Mouse (Mus musculus) midbrain, embryonic 14.5 days (tissue): ENCODE data around the gene Cd300lg. TPM values are rescaled to one million over a fixed set of nuclear protein-coding genes. Genes with fewer than 3 reads are reported as not detected.

Experiments
- ATAC-seq: fragments of 200-750 bp; cut with Nextera tagmentation; 2 replicates; pipeline ENCODE4 v1.8.0; 2017; ENCODE audit warnings: moderate number of reproducible peaks, moderate library complexity; ENCODE audit not compliant: low FRiP score, low TSS enrichment
- DNase-seq: peaks from one replicate; pipeline ENCODE4 v3.0.0-alpha.2; 2015
- H3K27ac ChIP-seq: fragments of 300-500 bp; sonication (generic); replicated peaks from 2 replicates; pipeline ENCODE4 v1.5.1; 2014; ENCODE audit warnings: mild to moderate bottlenecking, low read depth, low read length, moderate library complexity
- H3K27me3 ChIP-seq: fragments of 300-500 bp; sonication (generic); 2 replicates; pipeline ENCODE4 v1.6.1; 2014; ENCODE audit warnings: low read length, control low read depth, mixed read lengths; ENCODE audit not compliant: control insufficient read depth, insufficient read depth
- H3K36me3 ChIP-seq: fragments of 300-500 bp; sonication (generic); 2 replicates; pipeline ENCODE4 v1.6.1; 2014; ENCODE audit warnings: low read length, control low read depth; ENCODE audit not compliant: control insufficient read depth, insufficient read depth
- H3K4me1 ChIP-seq: fragments of 300-500 bp; sonication (generic); 2 replicates; pipeline ENCODE4 v1.6.1; 2014; ENCODE audit warnings: mild to moderate bottlenecking, antibody characterized with exemption, low read length, control low read depth; ENCODE audit not compliant: control insufficient read depth, insufficient read depth
- H3K4me2 ChIP-seq: fragments of 300-500 bp; sonication (generic); 2 replicates; pipeline ENCODE4 v1.6.1; 2014; ENCODE audit warnings: mild to moderate bottlenecking, low read length, moderate library complexity
- H3K4me3 ChIP-seq: fragments of 300-500 bp; sonication (generic); replicated peaks from 2 replicates; pipeline ENCODE4 v1.5.1; 2014; ENCODE audit warnings: low read depth, low read length
- H3K9ac ChIP-seq: fragments of 300-500 bp; sonication (generic); replicated peaks from 2 replicates; pipeline ENCODE4 v1.6.1; 2014; ENCODE audit warnings: mild to moderate bottlenecking, low read length, moderate library complexity
- H3K9me3 ChIP-seq: fragments of 300-500 bp; sonication (generic); 2 replicates; pipeline ENCODE4 v1.6.1; 2016; ENCODE audit warnings: low read length, control low read depth, mixed read lengths; ENCODE audit not compliant: control insufficient read depth
- WGBS: fragments of 180-500 bp; shearing (Covaris S2); extraction: QIAGEN DNeasy Blood & Tissue Kit; methylation state at CpG from one replicate; pipeline ENCODE4 v1.1.7; 2014; 5-methylcytosine and 5-hydroxymethylcytosine counted together
- polyA plus RNA-seq: library from polyadenylated mRNA; unstranded; fragments of >200 nt; fragmentation: Nextera tagmentation; extraction: Ambion mirVana; gene quantifications from 2 replicates; pipeline ENCODE4 v1.2.1, GENCODE M21; 2014

The Cd300lg gene
- 0.15 and 0.17 TPM in 2 replicates for polyA plus RNA-seq

GRCm38 (mm10) chr11:102041350-102041949 lies at the start of gene Cd300lg:
TSS of gene Cd300lg (plus strand) at chr11:102041509.
- no peaks in the 10 kb centered on the region for H3K27me3 ChIP-seq
- no peak within 1 kb of the TSS for H3K9ac ChIP-seq
- H3K4me3 ChIP-seq = no peak within 1 kb of the TSS
- no peak for DNase-seq
- peaks cover 12% of the 10 kb centered on the region for H3K9me3 ChIP-seq
- H3K4me2 ChIP-seq = no peak within 1 kb of the TSS
- no peak for ATAC-seq
- H3K4me1 ChIP-seq = no peaks in the 10 kb centered on the region
- H3K36me3 ChIP-seq = no peaks in the 10 kb centered on the region
- WGBS = 72% methylated on average over 5 of the region's 5 CpGs
- H3K27ac ChIP-seq = no peak within 1 kb of the TSS

DNA sequence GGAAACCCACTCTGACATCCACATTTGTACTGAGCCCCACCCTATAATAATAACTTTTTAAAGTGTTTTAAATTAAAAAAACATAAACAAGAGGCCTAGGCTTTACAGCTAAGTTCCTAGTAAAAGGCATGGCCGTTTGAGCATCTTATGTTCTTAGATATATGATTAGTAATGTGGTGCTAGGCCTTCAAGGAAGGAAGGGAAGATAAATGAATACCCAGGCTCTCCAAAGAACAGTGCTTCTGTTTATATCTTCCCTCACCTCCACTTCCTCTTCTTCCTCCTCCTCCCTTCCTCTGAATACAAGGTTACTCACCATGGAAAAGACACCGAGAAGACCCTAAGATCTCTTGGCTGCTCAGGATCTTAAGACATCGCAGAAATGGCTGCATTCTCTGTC lies 49.5 kb upstream of the Cd300lg start:
- no peak overlapping the region for H3K9ac ChIP-seq
- H3K36me3 ChIP-seq = no peaks in the 10 kb centered on the region
- no peaks in the 10 kb centered on the region for H3K9me3 ChIP-seq
- no peak overlapping the region for H3K4me3 ChIP-seq
- no peak for ATAC-seq
- 82% methylated on average over 3 of the region's 3 CpGs for WGBS
- H3K4me1 ChIP-seq = no peaks in the 10 kb centered on the region
- no peak for DNase-seq
- no peak overlapping the region for H3K4me2 ChIP-seq
- H3K27me3 ChIP-seq = no peaks in the 10 kb centered on the region
- no peak overlapping the region for H3K27ac ChIP-seq

GRCm38 (mm10) chr11:101992411-101992810 lies 48.9 kb upstream of the Cd300lg start:
- DNase-seq (no peak), ATAC-seq (no peak)
- Histone ChIP-seq H3K27ac (no peak overlapping the region), H3K4me1 (no peaks in the 10 kb centered on the region), H3K36me3 (no peaks in the 10 kb centered on the region; the same call in 1 of the 2 replicates), H3K27me3 (no peaks in the 10 kb centered on the region), H3K9ac (no peak overlapping the region), H3K9me3 (no peaks in the 10 kb centered on the region), H3K4me2 (no peak overlapping the region), H3K4me3 (no peak overlapping the region)
- 87% methylated on average over 7 of the region's 7 CpGs for WGBS

DNA sequence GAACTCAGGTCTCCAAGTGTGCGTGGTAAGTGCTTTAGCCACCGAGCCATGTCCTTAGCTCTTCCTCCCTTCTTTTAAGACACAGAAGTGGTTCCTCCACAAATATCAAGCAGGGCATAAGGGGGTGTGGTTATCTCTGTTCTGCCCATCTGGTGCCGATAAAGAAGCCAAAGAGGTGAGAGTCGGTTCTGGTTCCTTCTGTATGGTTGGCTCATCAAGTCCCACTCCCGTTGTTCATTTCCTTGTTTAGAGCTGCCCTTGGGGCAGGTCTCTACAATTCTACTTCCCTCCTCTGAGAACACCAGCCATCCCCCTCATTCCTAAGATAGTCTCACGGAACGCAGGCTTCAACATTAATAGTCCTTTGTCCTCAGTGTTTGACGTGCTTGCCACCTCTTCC lies 47.2 kb upstream of the Cd300lg start:
- Histone ChIP-seq H3K4me2 (no peak overlapping the region), H3K4me1 (no peaks in the 10 kb centered on the region), H3K9me3 (no peaks in the 10 kb centered on the region), H3K9ac (no peak overlapping the region), H3K36me3 (peaks cover 2% of the 10 kb centered on the region; the same call in 1 of the 2 replicates), H3K27me3 (no peaks in the 10 kb centered on the region), H3K4me3 (no peak overlapping the region), H3K27ac (no peak overlapping the region)
- DNase-seq (no peak), ATAC-seq (no peak)
- WGBS = 86% methylated on average over 8 of the region's 8 CpGs

- Histone ChIP-seq H3K4me3 (no peak overlapping the region), H3K9me3 (no peaks in the 10 kb centered on the region), H3K27me3 (no peaks in the 10 kb centered on the region), H3K9ac (no peak overlapping the region), H3K4me1 (no peaks in the 10 kb centered on the region), H3K36me3 (peaks cover 19% of the 10 kb centered on the region), H3K4me2 (no peak overlapping the region), H3K27ac (no peak overlapping the region)
- WGBS = 94% methylated on average over 7 of the region's 7 CpGs
- DNase-seq (no peak), ATAC-seq (no peak)
Observed at GRCm38 (mm10) chr11:101995938-101996337, 45.4 kb upstream of the Cd300lg start.

DNA sequence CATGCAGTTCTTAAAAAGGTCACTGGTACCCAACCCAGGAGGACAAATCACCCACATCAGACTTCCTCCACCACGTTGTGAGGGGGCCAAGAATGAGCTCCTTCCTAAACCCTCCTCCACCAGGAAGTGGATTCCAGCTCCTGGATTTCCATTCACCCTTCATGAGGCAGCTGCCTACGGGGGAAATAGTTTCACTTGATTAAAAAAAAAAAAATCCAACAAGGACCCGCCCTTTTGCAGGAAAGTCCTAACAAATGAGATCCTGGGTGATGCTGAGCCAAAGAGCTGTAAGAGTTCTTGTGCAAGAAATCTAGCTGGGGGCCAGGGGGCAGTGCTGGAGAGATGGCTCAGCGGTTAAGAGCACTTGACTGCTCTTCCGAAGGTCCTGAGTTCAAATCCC lies 43.1 kb upstream of the Cd300lg start:
- Histone ChIP-seq H3K27ac (no peak overlapping the region), H3K4me1 (no peaks in the 10 kb centered on the region), H3K4me2 (no peak overlapping the region), H3K9me3 (no peaks in the 10 kb centered on the region), H3K9ac (no peak overlapping the region), H3K27me3 (no peaks in the 10 kb centered on the region), H3K4me3 (no peak overlapping the region), H3K36me3 (peaks cover 27% of the 10 kb centered on the region)
- ATAC-seq (no peak), DNase-seq (no peak)
- 62% methylated on average over 5 of the region's 5 CpGs for WGBS

- WGBS = 51% methylated on average over 4 of the region's 4 CpGs
- peaks cover 37% of the 10 kb centered on the region for H3K36me3 ChIP-seq
- no peak overlapping the region for H3K27ac ChIP-seq
- H3K4me1 ChIP-seq = no peaks in the 10 kb centered on the region
- no peak overlapping the region for H3K9ac ChIP-seq
- DNase-seq (no peak), ATAC-seq (no peak)
- H3K4me2 ChIP-seq = no peak overlapping the region
- no peak overlapping the region for H3K4me3 ChIP-seq
- no peaks in the 10 kb centered on the region for H3K27me3 ChIP-seq
- no peaks in the 10 kb centered on the region for H3K9me3 ChIP-seq
Observed at GRCm38 (mm10) chr11:101999466-101999865, 41.8 kb upstream of the Cd300lg start.

DNA sequence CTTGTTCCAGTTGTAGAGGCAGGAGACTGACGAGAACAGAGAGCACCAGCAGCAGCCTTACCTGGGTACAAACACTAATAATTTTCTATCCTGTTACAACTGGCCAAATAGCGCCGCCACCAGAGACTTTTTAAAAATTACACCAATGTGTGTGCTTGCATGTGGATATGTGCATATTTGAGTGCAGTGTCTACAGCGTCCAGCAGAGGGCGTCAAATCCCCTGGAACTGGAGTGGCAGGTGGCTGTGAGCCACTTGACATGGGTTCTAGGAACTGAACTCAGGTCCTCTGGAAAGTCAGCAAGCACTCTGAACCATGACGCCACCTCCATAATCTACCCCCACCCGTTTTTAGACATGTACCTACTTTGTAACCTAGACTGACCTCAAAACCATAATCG lies 37.1 kb upstream of the Cd300lg start:
- Histone ChIP-seq H3K9me3 (no peaks in the 10 kb centered on the region), H3K27ac (no peak overlapping the region), H3K36me3 (peaks cover 68% of the 10 kb centered on the region), H3K9ac (no peak overlapping the region), H3K4me2 (no peak overlapping the region), H3K4me3 (no peak overlapping the region), H3K4me1 (no peaks in the 10 kb centered on the region), H3K27me3 (no peaks in the 10 kb centered on the region)
- no peak for DNase-seq
- 96% methylated on average over 8 of the region's 8 CpGs for WGBS
- no peak for ATAC-seq

DNA sequence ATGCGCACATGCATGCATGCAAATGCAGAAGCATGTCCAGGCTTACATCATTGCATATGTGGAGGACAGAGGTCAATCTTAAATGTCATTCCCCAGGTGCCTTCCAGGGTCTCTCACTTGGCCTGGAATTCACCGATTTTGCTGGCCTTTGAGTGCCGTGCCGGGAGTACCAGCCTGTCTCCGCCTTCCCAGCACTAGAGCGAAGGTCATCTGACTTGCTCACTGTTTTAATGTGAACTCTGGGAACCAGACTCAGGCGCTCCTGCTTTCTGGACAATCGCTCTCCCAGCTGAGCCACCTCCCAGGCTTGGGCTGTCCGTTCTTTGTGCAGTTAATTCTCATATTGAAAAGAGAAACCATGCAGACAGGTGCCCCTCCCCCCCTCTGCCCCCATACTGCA lies 35.0 kb upstream of the Cd300lg start:
- no peak overlapping the region for H3K9ac ChIP-seq
- DNase-seq (no peak), ATAC-seq (no peak; the same call in 1 of the 2 replicates)
- WGBS = 41% methylated on average over 9 of the region's 9 CpGs
- peaks cover 71% of the 10 kb centered on the region for H3K36me3 ChIP-seq
- no peak overlapping the region for H3K4me3 ChIP-seq
- H3K27me3 ChIP-seq = no peaks in the 10 kb centered on the region
- no peaks in the 10 kb centered on the region for H3K9me3 ChIP-seq
- no peaks in the 10 kb centered on the region for H3K4me1 ChIP-seq
- H3K27ac ChIP-seq = 0 out of 2 replicates have a peak overlapping the region, but pooled peaks have one; percentile 26
- no peak overlapping the region for H3K4me2 ChIP-seq
